Mouse (Mus musculus) thymus, postnatal 36 days (tissue): ENCODE measurements at regions not wholly inside any gene's neighbourhood (a gene's known extent, or its start where the extent isn't known, plus 50 kb on each side); places are given as distances from the start of the nearest gene placed in this dataset.

Source experiments
- DNase-seq, 2 experiments: peaks; one replicate each; pipeline ENCODE4 v3.0.0; 2022; ENCODE audit warnings: mixed read lengths in 2 of 2

GRCm38 (mm10) chr5:119542836-119543235 is 127.6 kb upstream of the Tbx3 start:
- DNase-seq, result no peak

GRCm38 (mm10) chr5:119543716-119544115 is 126.8 kb upstream of the Tbx3 start:
- no peak for DNase-seq

- DNase-seq, result no peak
These were observed 125.8 kb upstream of the Tbx3 start for GRCm38 (mm10) chr5:119544681-119545080.

- no peak for DNase-seq
These were observed 123.4 kb upstream of the Tbx3 start for GRCm38 (mm10) chr5:119547070-119547469.

- no peak for DNase-seq
These were observed 119.6 kb upstream of the Tbx3 start for GRCm38 (mm10) chr5:119550916-119551315.

- no peak for DNase-seq
These were observed 117.0 kb upstream of the Tbx3 start for GRCm38 (mm10) chr5:119553469-119553868.

GRCm38 (mm10) chr5:119557071-119557470 is 113.4 kb upstream of the Tbx3 start:
- no peak for DNase-seq

GRCm38 (mm10) chr5:119559696-119560095 is 110.8 kb upstream of the Tbx3 start:
- DNase-seq, result no peak

GRCm38 (mm10) chr5:119560392-119560791 is 110.1 kb upstream of the Tbx3 start:
- DNase-seq, result no peak

GRCm38 (mm10) chr5:119561531-119561930 is 108.9 kb upstream of the Tbx3 start:
- no peak for DNase-seq

- no peak for DNase-seq
These were observed 106.7 kb upstream of the Tbx3 start for GRCm38 (mm10) chr5:119563510-119564351.

GRCm38 (mm10) chr5:119567639-119568038 is 102.8 kb upstream of the Tbx3 start:
- DNase-seq, result no peak

GRCm38 (mm10) chr5:119570054-119570453 is 100.4 kb upstream of the Tbx3 start:
- DNase-seq, result no peak

- no peak for DNase-seq
These were observed 98.8 kb upstream of the Tbx3 start for GRCm38 (mm10) chr5:119571644-119572043.

- no peak for DNase-seq
These were observed 95.3 kb upstream of the Tbx3 start for GRCm38 (mm10) chr5:119575124-119575523.

GRCm38 (mm10) chr5:119579288-119579687 is 91.2 kb upstream of the Tbx3 start:
- DNase-seq, result no peak

GRCm38 (mm10) chr5:119579806-119580205 is 90.7 kb upstream of the Tbx3 start:
- no peak for DNase-seq

- no peak for DNase-seq
These were observed 90.1 kb upstream of the Tbx3 start for GRCm38 (mm10) chr5:119580395-119580794.

GRCm38 (mm10) chr5:119580798-119581197 is 89.7 kb upstream of the Tbx3 start:
- no peak for DNase-seq

- no peak for DNase-seq
These were observed 86.1 kb upstream of the Tbx3 start for GRCm38 (mm10) chr5:119584389-119584788.

- DNase-seq, result no peak
These were observed 85.6 kb upstream of the Tbx3 start for GRCm38 (mm10) chr5:119584914-119585313.

- DNase-seq, result no peak
These were observed 83.9 kb upstream of the Tbx3 start for GRCm38 (mm10) chr5:119586391-119587058.

GRCm38 (mm10) chr5:119587239-119587811 is 83.1 kb upstream of the Tbx3 start:
- DNase-seq, result no peak
